Mouse (Mus musculus) stomach, embryonic 16.5 days (tissue): ENCODE measurements around the gene Wdr53. TPM values are rescaled to one million over a fixed set of nuclear protein-coding genes. Genes with fewer than 3 reads are reported as not detected.
A peak's percentile ranks its signal among the peaks of the same experiment; 100 is the strongest.
"Not testable (repeated sequence)": the region's sequence is repeated elsewhere in the genome, so short reads cannot be mapped to it uniquely, and the experiment has no call there.

Experiments used
- ATAC-seq: fragments of 200-750 bp; cut with Nextera tagmentation; 2 replicates; pipeline ENCODE4 v1.8.0; 2017; ENCODE audit warnings: moderate number of reproducible peaks, moderate TSS enrichment; ENCODE audit not compliant: insufficient read depth, low FRiP score
- H3K27ac ChIP-seq: fragments of 300-500 bp; sonication (generic); 2 replicates; pipeline ENCODE4 v1.5.1; 2014; ENCODE audit warnings: low read length
- H3K27me3 ChIP-seq: fragments of 300-500 bp; sonication (generic); 2 replicates; pipeline ENCODE4 v1.6.1; 2014; ENCODE audit warnings: low read length, control low read depth, mixed read lengths; ENCODE audit not compliant: control insufficient read depth, insufficient read depth
- H3K36me3 ChIP-seq: fragments of 300-500 bp; sonication (generic); 2 replicates; pipeline ENCODE4 v1.6.1; 2014; ENCODE audit warnings: low read length; ENCODE audit not compliant: control insufficient read depth, insufficient read depth
- H3K4me1 ChIP-seq: fragments of 300-500 bp; sonication (generic); 2 replicates; pipeline ENCODE4 v1.6.1; 2014; ENCODE audit warnings: low read length, control low read depth, mixed read lengths; ENCODE audit not compliant: control insufficient read depth, insufficient read depth
- H3K4me2 ChIP-seq: fragments of 300-500 bp; sonication (generic); 2 replicates; pipeline ENCODE4 v1.6.1; 2014; ENCODE audit warnings: low read depth, low read length, mixed read lengths
- H3K4me3 ChIP-seq: fragments of 300-500 bp; sonication (generic); replicated peaks from 2 replicates; pipeline ENCODE4 v1.5.1; 2014; ENCODE audit warnings: mild to moderate bottlenecking, low read length
- H3K9ac ChIP-seq: fragments of 300-500 bp; sonication (generic); 2 replicates; pipeline ENCODE4 v1.6.1; 2014; ENCODE audit warnings: low read length
- H3K9me3 ChIP-seq: fragments of 300-500 bp; sonication (generic); replicated peaks from 2 replicates; pipeline ENCODE4 v1.6.1; 2016; ENCODE audit warnings: low read length, control low read depth; ENCODE audit not compliant: control insufficient read depth
- WGBS: fragments of 180-500 bp; shearing (Covaris S2); extraction: QIAGEN DNeasy Blood & Tissue Kit; methylation state at CpG from one replicate; pipeline ENCODE4 v1.1.7; 2014; 5-methylcytosine and 5-hydroxymethylcytosine counted together
- polyA plus RNA-seq: library from polyadenylated mRNA; unstranded; fragments of >200 nt; fragmentation: Nextera tagmentation; extraction: Ambion mirVana; gene quantifications from 2 replicates; pipeline ENCODE4 v1.2.1, GENCODE M21; 2015

Gene Wdr53
- polyA plus RNA-seq, 1 experiment from 2014 or later, result 18.4 TPM

DNA sequence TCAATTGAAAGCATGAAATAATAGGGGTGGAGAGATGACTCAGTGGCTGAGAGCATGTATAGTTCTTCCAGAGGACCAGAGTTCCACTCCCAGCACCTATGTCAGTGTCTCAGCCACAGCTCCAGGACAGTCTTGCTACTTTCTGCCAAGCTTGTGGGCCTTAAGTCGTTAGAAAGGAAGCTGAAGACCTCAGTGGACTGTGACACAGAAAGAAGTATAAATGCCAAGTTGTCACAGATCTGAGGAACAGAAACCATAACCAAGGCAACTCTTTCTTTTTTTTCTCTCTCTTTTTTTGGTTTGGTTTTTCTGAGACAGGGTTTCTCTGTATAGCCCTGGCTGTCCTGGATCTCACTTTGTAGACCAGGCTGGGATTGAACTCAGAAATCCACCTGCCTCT lies 28.8 kb downstream of the Wdr53 start:
- WGBS, result 71% methylated on average over 1 of the region's 1 CpGs
- Histone ChIP-seq H3K27me3 (no peaks in the 10 kb centered on the region), H3K36me3 (peaks cover 9% of the 10 kb centered on the region; the same call in 1 of the 2 replicates), H3K4me3 (no peak overlapping the region), H3K4me1 (peaks cover 6% of the 10 kb centered on the region), H3K9me3 (0 out of 2 replicates have a peak, but pooled peaks cover 5% of the 10 kb centered on the region), H3K27ac (no peak overlapping the region), H3K9ac (no peak overlapping the region), H3K4me2 (no peak overlapping the region)
- no peak for ATAC-seq

DNA sequence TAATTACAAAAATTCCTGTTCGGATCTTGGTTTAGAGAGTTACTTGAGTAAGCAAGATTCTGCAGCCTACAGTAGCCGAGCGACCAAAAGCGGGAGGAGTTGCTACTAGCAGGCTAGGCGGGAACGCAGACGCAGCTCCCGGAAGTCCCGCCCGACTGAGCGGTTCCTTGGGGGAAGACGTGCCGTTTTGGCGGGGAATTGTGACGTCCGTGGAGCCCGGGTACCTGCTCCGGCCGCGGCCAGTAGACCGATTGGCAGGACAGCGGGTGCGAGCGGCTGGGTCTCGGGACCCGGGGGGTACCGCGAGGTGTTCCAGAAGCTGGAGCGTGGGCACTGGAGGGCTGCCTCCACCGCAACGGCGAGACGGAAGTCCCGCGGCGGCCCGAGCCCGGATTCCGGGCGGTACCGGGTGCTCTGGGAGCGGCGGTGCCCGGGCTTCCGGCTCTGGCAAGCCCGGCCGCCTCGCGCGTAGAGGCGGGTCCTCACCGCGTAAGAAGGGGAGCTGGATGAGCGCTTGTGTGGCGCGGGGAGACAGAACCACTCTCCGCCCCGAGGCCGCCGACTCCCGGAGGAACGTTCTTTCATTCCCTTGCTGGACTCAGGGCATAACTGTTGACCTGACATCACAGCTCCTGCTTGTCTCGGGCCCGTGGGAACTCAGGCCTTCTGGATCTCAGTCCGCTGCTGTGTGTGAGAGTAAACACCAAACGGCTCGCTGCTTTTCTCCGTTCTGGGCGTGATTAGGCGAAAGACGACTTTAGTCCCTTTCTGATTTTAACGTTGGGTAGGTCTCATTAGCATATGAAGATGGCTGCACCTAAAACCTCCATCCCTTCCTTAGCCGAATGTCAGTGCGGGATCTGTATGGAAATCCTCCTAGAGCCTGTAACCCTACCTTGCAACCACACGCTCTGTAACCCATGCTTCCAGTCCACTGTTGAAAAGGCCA lies 30.6 kb downstream of the Wdr53 start, which contains the start of gene Rnf168:
TSS of gene Rnf168 (plus strand) at position 152 of the 949 bp plus-strand sequence.
- H3K27me3 ChIP-seq, result no peaks in the 10 kb centered on the region
- H3K36me3 ChIP-seq, result peaks cover 9% of the 10 kb centered on the region; the same call in 1 of the 2 replicates
- peak; percentile 94 for ATAC-seq
- peak within 1 kb of the TSS; percentile 97 for H3K27ac ChIP-seq
- WGBS, result 0% methylated on average over 71 of the region's 75 CpGs
- 0 out of 2 replicates have a peak, but pooled peaks cover 5% of the 10 kb centered on the region for H3K9me3 ChIP-seq
- peak within 1 kb of the TSS; percentile 84 for H3K4me3 ChIP-seq
- H3K4me2 ChIP-seq, result peak within 1 kb of the TSS; percentile 83
- peak within 1 kb of the TSS; percentile 94 for H3K9ac ChIP-seq
- peaks cover 6% of the 10 kb centered on the region for H3K4me1 ChIP-seq

DNA sequence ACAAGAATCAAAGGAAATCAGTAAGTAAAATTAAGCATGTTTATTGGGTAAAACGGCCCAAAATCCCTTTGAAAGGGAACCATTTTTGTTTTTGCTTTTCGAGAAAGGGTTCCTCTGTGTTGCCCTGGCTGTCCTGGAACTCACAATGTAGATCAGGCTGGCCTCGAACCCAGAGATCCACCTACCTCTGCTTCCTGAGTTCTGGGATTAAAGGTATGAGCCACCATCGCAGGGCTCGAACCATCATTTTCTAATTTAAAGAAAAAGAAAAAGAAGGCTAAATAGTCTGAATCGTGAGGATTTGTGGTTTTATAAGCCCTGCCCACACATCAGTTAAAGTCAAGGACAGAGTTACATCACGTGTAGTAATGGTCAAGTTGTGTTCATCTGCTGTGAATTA lies 31.4 kb downstream of the Wdr53 start:
- Histone ChIP-seq H3K9ac (peak overlapping the region; percentile 94), H3K4me3 (peak overlapping the region; percentile 84), H3K4me1 (peaks cover 9% of the 10 kb centered on the region), H3K4me2 (peak overlapping the region; percentile 83), H3K27ac (peak overlapping the region; percentile 97), H3K27me3 (no peaks in the 10 kb centered on the region), H3K36me3 (peaks cover 12% of the 10 kb centered on the region; the same call in 1 of the 2 replicates), H3K9me3 (0 out of 2 replicates have a peak, but pooled peaks cover 5% of the 10 kb centered on the region)
- 40% methylated on average over 7 of the region's 7 CpGs for WGBS
- ATAC-seq, result no peak

DNA sequence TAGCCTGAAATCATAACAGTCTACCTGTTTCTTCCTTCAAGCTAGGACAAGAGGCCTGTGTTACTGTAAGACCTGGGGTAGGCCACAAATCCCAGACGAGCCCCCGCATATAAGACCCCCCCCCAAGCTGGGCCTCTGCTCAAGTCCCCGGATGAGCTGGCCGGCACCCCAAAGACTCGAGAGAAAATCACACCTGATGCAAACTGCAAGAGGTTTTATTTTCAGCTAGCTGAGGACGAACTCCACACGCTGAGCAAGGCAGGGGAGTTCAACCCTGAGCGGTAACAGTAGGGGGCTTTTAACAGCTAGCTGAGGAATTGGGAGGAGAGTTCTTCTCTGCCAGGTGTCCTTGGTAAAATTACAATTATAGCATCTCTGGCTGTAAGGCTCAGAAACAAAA lies 33.2 kb downstream of the Wdr53 start:
- H3K36me3 ChIP-seq, result peaks cover 12% of the 10 kb centered on the region; the same call in 1 of the 2 replicates
- no peak for ATAC-seq
- 95% methylated on average over 8 of the region's 8 CpGs for WGBS

DNA sequence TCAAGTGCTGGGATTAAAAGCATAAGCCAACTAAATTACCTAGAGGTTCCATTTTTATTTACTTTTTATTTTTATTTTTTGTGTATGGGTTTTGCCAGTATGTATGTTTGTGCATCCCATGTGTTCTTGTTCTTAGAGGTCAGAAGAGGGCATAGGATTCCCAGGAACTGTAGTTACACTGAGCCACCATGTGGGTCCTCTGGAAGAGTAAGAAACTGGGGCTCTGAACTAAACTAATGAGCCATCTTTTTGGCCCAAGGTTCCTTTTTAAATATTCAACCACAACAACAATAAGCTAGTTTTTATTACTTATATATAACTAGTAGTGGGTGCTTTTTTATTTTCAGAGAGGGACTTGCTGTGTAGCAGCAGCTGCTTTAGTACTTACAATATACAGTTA lies 35.6 kb downstream of the Wdr53 start:
- H3K9me3 ChIP-seq, result 0 out of 2 replicates have a peak, but pooled peaks cover 5% of the 10 kb centered on the region
- H3K27ac ChIP-seq, result no peak overlapping the region
- no peak for ATAC-seq
- no peak overlapping the region for H3K9ac ChIP-seq
- H3K4me3 ChIP-seq, result no peak overlapping the region
- H3K36me3 ChIP-seq, result peaks cover 17% of the 10 kb centered on the region; the same call in 1 of the 2 replicates
- no peak overlapping the region for H3K4me2 ChIP-seq
- peaks cover 9% of the 10 kb centered on the region for H3K4me1 ChIP-seq
- no peaks in the 10 kb centered on the region for H3K27me3 ChIP-seq

More for the DNA sequence above, 33.2 kb downstream of the Wdr53 start:
- peaks cover 9% of the 10 kb centered on the region for H3K4me1 ChIP-seq
- H3K4me3 ChIP-seq, result no peak overlapping the region
- no peak overlapping the region for H3K9ac ChIP-seq
- no peak overlapping the region for H3K4me2 ChIP-seq
- H3K27ac ChIP-seq, result no peak overlapping the region
- H3K9me3 ChIP-seq, result 0 out of 2 replicates have a peak, but pooled peaks cover 5% of the 10 kb centered on the region
- H3K27me3 ChIP-seq, result no peaks in the 10 kb centered on the region

DNA sequence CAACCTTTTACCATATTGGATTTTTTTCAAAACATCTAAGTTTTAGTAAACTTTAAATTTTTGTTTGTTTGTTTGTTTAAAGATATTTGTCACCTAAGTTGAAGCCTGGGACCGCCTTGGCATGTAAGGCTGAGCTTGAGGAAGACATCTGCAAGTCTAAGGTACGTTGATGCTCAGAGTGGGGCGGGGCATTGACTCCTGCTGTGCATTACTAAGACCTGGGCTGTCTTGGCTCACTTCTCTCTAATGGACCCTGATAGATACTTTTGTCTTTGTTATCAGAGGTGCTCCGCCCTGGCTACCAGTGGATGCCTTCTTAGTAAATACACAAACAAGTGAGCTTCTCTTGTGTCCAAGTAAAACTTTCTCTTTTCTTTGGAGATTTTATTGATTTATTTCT lies 44.8 kb downstream of the Wdr53 start:
- Histone ChIP-seq H3K36me3 (peaks cover 27% of the 10 kb centered on the region), H3K4me3 (no peak overlapping the region), H3K27ac (no peak overlapping the region), H3K27me3 (no peaks in the 10 kb centered on the region), H3K9me3 (no peaks in the 10 kb centered on the region), H3K4me1 (no peaks in the 10 kb centered on the region), H3K4me2 (no peak overlapping the region), H3K9ac (no peak overlapping the region)
- WGBS, result 93% methylated on average over 4 of the region's 4 CpGs
- no peak for ATAC-seq

DNA sequence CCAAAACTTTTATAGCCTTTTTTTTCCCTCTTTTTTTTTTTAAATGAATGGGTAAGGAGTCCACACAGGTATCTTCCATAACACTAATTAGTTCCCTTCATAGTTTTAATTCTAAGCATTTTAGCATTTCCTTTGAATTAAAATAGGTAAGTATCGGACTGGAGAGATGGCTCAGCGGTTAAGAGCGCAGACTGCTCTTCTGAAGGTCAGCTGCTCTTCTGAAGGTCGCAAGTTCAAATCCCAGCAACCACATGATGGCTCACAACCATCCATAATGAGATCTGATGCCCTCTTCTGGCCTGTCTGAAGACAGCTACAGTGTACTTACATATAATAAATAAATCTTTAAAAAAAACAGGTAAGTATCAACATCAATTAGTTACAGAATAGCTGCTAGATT lies 52.6 kb downstream of the Wdr53 start:
- H3K36me3 ChIP-seq, result peaks cover 22% of the 10 kb centered on the region
- not testable (repeated sequence) for H3K4me2 ChIP-seq, H3K9ac ChIP-seq, H3K9me3 ChIP-seq, H3K4me3 ChIP-seq, H3K4me1 ChIP-seq, H3K27me3 ChIP-seq, H3K27ac ChIP-seq, ATAC-seq
- WGBS, result 94% methylated on average over 4 of the region's 4 CpGs

DNA sequence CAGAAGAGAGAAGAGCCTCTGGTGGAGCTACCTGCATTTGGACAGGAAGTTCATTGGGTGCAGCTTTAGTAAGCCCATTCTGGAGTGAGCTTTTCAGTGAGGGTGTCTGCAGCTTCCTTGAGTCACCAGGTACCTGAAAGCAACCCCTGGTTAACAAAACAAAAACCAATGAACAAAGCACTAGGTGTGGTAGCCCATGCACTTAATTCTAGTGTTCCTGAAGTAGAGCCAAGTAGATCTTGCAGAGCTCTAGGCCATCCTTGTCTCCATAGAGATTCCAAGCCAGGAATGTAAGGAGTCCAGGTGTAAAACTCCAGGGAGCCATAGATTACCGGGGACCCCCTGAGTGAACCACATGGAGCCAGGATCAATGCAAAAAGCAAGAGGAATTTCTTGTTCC lies 56.0 kb downstream of the Wdr53 start:
- Histone ChIP-seq H3K27ac (no peak overlapping the region), H3K9me3 (no peaks in the 10 kb centered on the region), H3K4me3 (no peak overlapping the region), H3K4me2 (no peak overlapping the region), H3K36me3 (peaks cover 9% of the 10 kb centered on the region; the same call in 1 of the 2 replicates), H3K4me1 (no peaks in the 10 kb centered on the region), H3K9ac (no peak overlapping the region), H3K27me3 (no peaks in the 10 kb centered on the region)
- WGBS, result 54% methylated on average over 1 of the region's 1 CpGs
- ATAC-seq, result no peak

DNA sequence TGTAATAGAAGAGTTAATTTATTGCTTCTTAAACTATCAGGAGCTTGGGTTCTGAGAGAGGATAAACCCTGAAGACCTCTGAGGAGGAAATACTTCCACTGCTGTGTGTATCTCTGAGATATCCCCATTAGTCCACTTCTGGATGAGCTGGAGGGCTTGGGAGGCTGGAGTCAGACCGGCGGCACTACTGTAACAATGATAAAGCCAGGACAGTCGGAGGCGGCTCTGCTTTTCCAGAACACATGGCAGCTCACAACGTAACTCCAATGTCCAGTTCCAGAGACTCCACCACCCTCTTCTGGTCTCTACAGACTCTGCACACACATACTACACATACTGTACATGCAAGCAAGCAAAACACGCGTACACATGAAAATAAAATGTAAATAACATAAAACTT lies 56.9 kb downstream of the Wdr53 start:
- Histone ChIP-seq H3K4me1 (no peaks in the 10 kb centered on the region), H3K9ac (no peak overlapping the region), H3K27ac (no peak overlapping the region), H3K4me3 (no peak overlapping the region), H3K27me3 (no peaks in the 10 kb centered on the region), H3K36me3 (peaks cover 7% of the 10 kb centered on the region; the same call in 1 of the 2 replicates), H3K9me3 (no peaks in the 10 kb centered on the region), H3K4me2 (no peak overlapping the region)
- no peak for ATAC-seq
- 95% methylated on average over 7 of the region's 7 CpGs for WGBS
